Mouse (Mus musculus) cerebellum, adult 11 months (tissue): ENCODE measurements around the gene Ngly1.
"Not testable (repeated sequence)": the region's sequence is repeated elsewhere in the genome, so short reads cannot be mapped to it uniquely, and the experiment has no call there.

Experiments used
- DNase-seq: peaks from one replicate; pipeline ENCODE4 v3.0.0; 2022

Ngly1 gene

GRCm38 (mm10) chr14:16261869-16262268 lies 12.8 kb downstream of the Ngly1 start:
- DNase-seq = no peak

GRCm38 (mm10) chr14:16267028-16267427 lies 17.9 kb downstream of the Ngly1 start:
- no peak for DNase-seq

GRCm38 (mm10) chr14:16269776-16270175 lies 20.7 kb downstream of the Ngly1 start:
- DNase-seq = no peak

GRCm38 (mm10) chr14:16273677-16274076 lies 24.6 kb downstream of the Ngly1 start:
- DNase-seq = no peak

GRCm38 (mm10) chr14:16279196-16279595 lies 30.1 kb downstream of the Ngly1 start:
- no peak for DNase-seq

GRCm38 (mm10) chr14:16283966-16284365 lies 34.9 kb downstream of the Ngly1 start:
- no peak for DNase-seq

GRCm38 (mm10) chr14:16292371-16292770 lies 43.3 kb downstream of the Ngly1 start:
- no peak for DNase-seq

GRCm38 (mm10) chr14:16293015-16293414 lies 43.9 kb downstream of the Ngly1 start:
- no peak for DNase-seq

- DNase-seq = no peak
Measured at GRCm38 (mm10) chr14:16293921-16294320, 44.8 kb downstream of the Ngly1 start.

- no peak for DNase-seq
Measured at GRCm38 (mm10) chr14:16296816-16297468, 47.9 kb downstream of the Ngly1 start.

GRCm38 (mm10) chr14:16301735-16302134 lies 52.7 kb downstream of the Ngly1 start:
- no peak for DNase-seq

- no peak for DNase-seq
Measured at GRCm38 (mm10) chr14:16302688-16303087, 53.6 kb downstream of the Ngly1 start.

- DNase-seq = no peak
Measured at GRCm38 (mm10) chr14:16310791-16311190, 61.7 kb downstream of the Ngly1 start.

- DNase-seq = no peak
Measured at GRCm38 (mm10) chr14:16312599-16312998, 63.5 kb downstream of the Ngly1 start.

GRCm38 (mm10) chr14:16313073-16313472 lies 64.0 kb downstream of the Ngly1 start:
- not testable (repeated sequence) for DNase-seq

- no peak for DNase-seq
Measured at GRCm38 (mm10) chr14:16313936-16314521, 64.9 kb downstream of the Ngly1 start.

- no peak for DNase-seq
Measured at GRCm38 (mm10) chr14:16314842-16315241, 65.8 kb downstream of the Ngly1 start.

GRCm38 (mm10) chr14:16316715-16317114 lies 67.6 kb downstream of the Ngly1 start:
- no peak for DNase-seq

GRCm38 (mm10) chr14:16319818-16320217 lies 70.7 kb downstream of the Ngly1 start:
- DNase-seq = no peak

GRCm38 (mm10) chr14:16324394-16324793 lies 75.3 kb downstream of the Ngly1 start:
- no peak for DNase-seq

- DNase-seq = no peak
Measured at GRCm38 (mm10) chr14:16325208-16325607, 76.1 kb downstream of the Ngly1 start.

- DNase-seq = no peak
Measured at GRCm38 (mm10) chr14:16328531-16328930, 79.5 kb downstream of the Ngly1 start.

GRCm38 (mm10) chr14:16328959-16329480 lies 79.9 kb downstream of the Ngly1 start:
- no peak for DNase-seq

- no peak for DNase-seq
Measured at GRCm38 (mm10) chr14:16329756-16330155, 80.7 kb downstream of the Ngly1 start.

GRCm38 (mm10) chr14:16334260-16334659 lies 85.2 kb downstream of the Ngly1 start:
- DNase-seq = no peak
